Mouse (Mus musculus) thymus, postnatal 36 days (tissue): ENCODE measurements around the gene Macf1.
"Not testable (repeated sequence)": the region's sequence is repeated elsewhere in the genome, so short reads cannot be mapped to it uniquely, and the experiment has no call there.

Experiments
- DNase-seq, 2 experiments: peaks; one replicate each; pipeline ENCODE4 v3.0.0; 2022; ENCODE audit warnings: mixed read lengths in 2 of 2

Gene Macf1

GRCm38 (mm10) chr4:123667260-123667867, 16.8 kb downstream of the Macf1 start:
- DNase-seq = peak; percentile 19 to 47

GRCm38 (mm10) chr4:123666517-123666916, 17.6 kb downstream of the Macf1 start:
- DNase-seq = no peak

DNA sequence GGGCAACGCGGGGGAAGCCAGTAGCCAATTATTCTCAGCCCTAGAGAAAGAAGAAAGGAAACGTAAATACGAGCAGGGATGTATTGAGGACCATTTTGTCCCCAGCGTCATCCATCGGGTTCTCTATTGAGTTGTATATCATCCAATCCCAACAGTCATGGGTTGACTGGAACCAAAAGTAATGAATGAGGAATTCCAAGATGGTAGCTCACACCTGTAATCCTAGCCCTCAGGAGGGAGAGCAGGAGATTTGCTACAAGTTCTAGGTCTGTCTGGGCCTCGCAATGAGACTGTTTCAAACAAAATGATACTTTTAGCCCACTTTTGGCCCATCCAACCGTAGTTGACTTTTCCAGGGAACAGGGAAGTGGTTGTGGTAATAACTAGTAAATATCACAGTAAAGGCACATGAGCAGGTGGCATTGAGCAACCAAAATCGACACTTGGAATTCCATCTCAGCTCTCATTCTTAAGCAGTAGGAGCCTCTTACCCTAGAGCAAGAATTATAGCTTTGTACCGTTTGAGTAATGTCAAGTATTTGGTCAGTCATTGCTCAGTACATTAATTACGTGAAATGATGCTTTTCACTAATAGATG, 18.4 kb downstream of the Macf1 start:
- no peak for DNase-seq

DNA sequence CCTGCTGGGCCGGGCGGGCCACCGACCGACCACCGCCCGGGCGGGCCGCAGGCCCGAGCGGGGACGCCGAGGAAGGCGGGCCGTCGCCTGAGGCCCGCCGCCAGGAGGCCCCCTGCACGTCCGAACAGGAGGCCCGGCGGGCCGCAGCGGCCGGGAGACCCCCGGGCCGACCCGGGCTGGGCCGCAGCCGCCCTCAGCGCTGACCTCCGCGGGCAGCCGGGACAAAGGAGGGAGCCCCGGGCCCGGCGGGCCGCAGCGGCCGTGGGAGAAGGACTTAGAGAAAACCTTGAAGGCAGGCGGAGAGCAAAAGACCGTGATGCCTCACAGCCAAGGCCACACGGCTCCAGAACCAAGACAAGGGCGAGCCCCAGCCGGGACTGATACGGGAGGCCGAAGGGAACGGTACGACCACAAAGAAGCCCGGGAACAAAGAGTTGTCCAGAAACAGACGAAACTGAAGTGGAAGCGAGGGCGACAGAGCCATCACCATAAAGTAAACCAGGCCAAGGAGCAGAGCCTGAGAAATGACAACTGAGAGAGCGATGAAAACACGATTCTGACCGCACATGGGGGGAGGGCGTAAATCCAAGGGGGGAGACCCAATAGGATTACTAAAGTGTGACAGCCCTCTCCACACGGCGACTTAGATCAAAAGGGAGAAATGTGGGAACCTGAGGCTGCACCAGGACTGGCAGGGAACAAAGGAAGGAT, 19.1 kb downstream of the Macf1 start:
- DNase-seq = no peak

- peak; percentile 65 to 72 for DNase-seq
Measured at GRCm38 (mm10) chr4:123664021-123664950, 19.9 kb downstream of the Macf1 start.

DNA sequence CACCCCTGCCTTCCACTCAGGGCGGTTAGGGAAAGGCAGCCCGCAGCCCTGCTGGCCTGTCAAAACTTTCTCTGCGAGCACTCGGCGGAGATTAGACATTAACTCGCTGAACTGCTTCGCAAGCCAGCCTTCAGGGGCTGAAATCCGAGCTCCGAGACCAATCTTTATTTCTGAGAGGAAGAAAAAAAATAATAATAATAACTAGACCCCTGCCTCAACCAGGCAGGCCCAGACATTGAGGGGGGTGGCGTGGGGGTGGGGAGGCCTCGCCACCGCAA, 20.5 kb downstream of the Macf1 start:
- DNase-seq = no peak

- no peak for DNase-seq
Measured at GRCm38 (mm10) chr4:123662914-123663687, 21.1 kb downstream of the Macf1 start.

DNA sequence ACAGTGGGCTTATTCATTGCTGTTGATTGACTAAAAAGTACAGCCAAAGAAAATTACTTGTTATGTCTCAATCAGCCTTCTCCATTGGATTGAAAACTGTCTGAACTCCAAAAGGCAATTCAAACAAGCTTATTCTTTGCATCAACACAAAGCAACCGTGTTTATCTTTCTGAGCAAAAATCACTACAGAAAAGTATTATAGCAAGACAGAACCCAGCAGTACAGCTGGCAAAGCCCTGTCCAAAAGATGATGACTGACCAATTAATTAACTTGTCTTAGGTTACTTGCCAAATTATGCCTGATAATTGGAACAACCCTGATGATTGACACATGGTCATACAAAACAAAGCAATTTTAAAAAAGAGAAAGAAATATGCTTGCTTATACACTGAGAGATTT, 26.0 kb downstream of the Macf1 start:
- no peak for DNase-seq

GRCm38 (mm10) chr4:123655245-123655644, 28.9 kb downstream of the Macf1 start:
- DNase-seq = no peak

DNA sequence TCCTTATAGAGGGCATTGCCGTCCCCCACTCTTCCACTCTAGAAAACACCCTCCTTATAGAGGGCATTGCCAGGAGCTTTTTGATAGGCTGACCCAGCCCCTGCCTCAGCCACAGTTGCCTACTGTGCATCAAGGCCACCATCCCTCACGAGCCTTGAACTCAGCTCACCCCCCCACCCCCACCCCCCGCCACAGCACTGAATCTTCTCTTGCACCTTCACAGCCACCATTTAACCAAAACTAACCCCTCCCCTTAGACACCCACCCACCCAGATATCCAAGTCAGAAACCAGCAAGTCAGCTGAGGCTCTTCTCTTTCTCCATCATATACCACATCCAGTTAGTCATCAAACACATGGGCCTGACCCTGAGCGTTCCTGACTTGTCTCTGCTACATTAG, 29.6 kb downstream of the Macf1 start:
- no peak for DNase-seq

GRCm38 (mm10) chr4:123653446-123653845, 30.7 kb downstream of the Macf1 start:
- not testable (repeated sequence) for DNase-seq

DNA sequence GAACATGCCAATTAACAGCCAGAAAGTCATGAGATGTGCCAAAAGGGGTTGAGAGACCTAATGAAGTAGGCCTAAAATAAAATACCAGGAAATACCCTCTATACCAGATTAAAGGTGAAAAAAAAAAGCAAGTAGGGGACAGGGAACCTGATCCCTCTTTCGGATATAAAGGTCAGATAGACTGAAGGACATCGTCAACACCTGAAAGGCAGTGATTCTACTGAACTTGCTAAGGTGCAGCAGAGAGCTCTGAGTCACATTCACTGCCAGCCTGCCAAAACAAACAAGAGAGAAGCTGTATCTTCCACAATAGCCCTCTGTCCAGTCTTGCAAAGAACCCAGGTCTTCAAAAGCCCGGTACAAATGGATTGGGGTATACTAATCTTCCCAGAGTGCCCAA, 32.0 kb downstream of the Macf1 start:
- no peak for DNase-seq

- DNase-seq = no peak
Measured at GRCm38 (mm10) chr4:123649131-123649530, 35.0 kb downstream of the Macf1 start.

DNA sequence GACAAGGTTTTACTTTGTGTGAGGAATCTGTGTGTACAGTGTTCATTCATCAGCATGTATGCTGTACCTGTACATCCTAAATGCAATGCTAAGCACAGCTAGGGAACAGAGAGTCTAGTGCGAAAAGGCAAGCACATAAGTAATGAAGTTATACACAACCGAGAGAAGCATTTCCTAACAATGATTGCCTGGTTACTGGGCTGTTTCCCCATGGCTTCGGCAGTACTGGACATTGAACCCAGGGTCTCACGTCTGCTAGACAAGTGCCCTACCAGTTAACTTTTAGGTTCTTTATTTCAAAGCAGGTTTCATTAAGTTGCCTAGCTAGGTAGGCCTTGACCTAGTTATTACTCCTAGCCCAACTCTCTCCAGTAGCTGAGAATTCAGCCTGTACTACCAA, 36.5 kb downstream of the Macf1 start:
- no peak for DNase-seq

GRCm38 (mm10) chr4:123647109-123647508, 37.1 kb downstream of the Macf1 start:
- DNase-seq = no peak

- no peak for DNase-seq
Measured at GRCm38 (mm10) chr4:123645246-123645845, 38.8 kb downstream of the Macf1 start.

DNA sequence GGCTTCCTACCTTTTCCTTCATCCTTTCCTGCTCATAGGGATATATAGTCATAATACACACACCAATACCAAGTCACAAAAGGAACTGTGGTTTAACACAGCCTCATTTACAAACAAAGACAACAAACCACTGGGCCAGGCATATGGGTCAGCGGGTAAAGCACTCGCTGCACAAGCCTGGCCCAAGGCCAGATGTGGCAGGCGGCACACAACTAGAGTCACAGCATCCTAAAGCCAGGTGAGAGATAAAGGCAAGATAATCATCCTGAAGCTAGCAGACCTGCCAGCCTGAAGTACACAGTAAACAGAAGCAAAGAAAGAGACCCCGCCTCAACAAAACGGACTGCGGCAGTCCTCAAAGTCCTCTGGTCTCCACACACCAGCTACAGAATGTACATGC, 40.6 kb downstream of the Macf1 start:
- no peak for DNase-seq

- no peak for DNase-seq
Measured at GRCm38 (mm10) chr4:123642877-123643276, 41.3 kb downstream of the Macf1 start.

DNA sequence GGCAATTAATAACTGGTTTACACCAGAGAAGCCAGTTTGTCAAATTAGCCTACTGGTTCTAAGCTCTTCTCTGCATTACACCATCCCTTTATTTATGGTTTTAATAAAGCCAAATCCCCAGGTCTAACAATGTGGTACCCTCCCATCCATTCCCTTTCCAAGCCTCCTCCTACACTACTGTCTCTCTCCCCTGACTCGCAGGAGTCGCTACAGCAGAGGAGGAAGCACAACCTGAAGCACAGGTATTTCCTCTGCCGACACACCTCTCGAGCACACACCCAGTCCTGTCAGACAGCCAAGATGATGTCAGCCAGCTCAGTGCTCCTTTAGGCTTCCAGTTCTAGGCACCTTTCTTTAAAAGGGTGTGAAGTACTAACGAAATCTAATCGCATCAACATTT, 47.0 kb downstream of the Macf1 start:
- no peak for DNase-seq

- DNase-seq = no peak
Measured at GRCm38 (mm10) chr4:123635428-123635827, 48.7 kb downstream of the Macf1 start.

- DNase-seq = no peak
Measured at GRCm38 (mm10) chr4:123634436-123634835, 49.7 kb downstream of the Macf1 start.

DNA sequence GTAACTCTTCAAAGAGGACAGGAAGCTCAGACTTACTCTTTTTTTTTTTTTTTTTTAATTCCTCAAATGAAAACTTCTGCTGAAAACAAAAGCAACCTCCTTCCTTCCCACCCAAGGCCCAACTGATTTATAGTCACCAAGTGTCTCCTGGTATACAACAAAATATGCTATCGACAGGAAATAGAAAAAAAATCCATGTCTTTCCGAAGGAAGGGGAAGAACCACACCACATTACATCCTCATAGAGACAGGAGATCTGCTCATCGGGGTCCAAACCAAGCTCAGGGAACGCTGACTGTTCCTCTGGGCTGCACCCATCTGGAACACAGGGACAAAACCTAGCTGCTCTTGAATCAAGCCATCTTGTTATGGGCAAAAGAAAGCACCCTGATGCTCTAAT, 50.3 kb downstream of the Macf1 start:
- DNase-seq = no peak
